Mouse (Mus musculus) neural tube, embryonic 11.5 days (tissue): ENCODE data around the gene Smchd1. TPM values are rescaled to one million over a fixed set of nuclear protein-coding genes. Genes with fewer than 3 reads are reported as not detected.

Experiments
- ATAC-seq: fragments of 200-750 bp; cut with Nextera tagmentation; 2 replicates; pipeline ENCODE4 v1.8.0; 2017; ENCODE audit warnings: moderate number of reproducible peaks, mild to moderate bottlenecking, moderate TSS enrichment, moderate library complexity; ENCODE audit not compliant: insufficient read depth, low FRiP score, low TSS enrichment
- DNase-seq: peaks from one replicate; pipeline ENCODE4 v3.0.0-alpha.2; 2015; ENCODE audit warnings: low spot score
- H3K27ac ChIP-seq: fragments of 300-500 bp; sonication (generic); 2 replicates; pipeline ENCODE4 v1.5.1; 2014; ENCODE audit warnings: low read depth, mild to moderate bottlenecking, low read length
- H3K27me3 ChIP-seq: fragments of 300-500 bp; sonication (generic); 2 replicates; pipeline ENCODE4 v1.6.1; 2014; ENCODE audit warnings: mild to moderate bottlenecking, low read length, mixed read lengths; ENCODE audit not compliant: control insufficient read depth, insufficient read depth
- H3K36me3 ChIP-seq: fragments of 300-500 bp; sonication (generic); 2 replicates; pipeline ENCODE4 v1.6.1; 2014; ENCODE audit warnings: mild to moderate bottlenecking, low read length, moderate library complexity, mixed read lengths; ENCODE audit not compliant: control insufficient read depth, insufficient read depth
- H3K4me1 ChIP-seq: fragments of 300-500 bp; sonication (generic); 2 replicates; pipeline ENCODE4 v1.6.1; 2014; ENCODE audit warnings: low read length, mixed read lengths; ENCODE audit not compliant: control insufficient read depth, insufficient read depth
- H3K4me2 ChIP-seq: fragments of 300-500 bp; sonication (generic); 2 replicates; pipeline ENCODE4 v1.6.1; 2014; ENCODE audit warnings: low read depth, mild to moderate bottlenecking, moderate library complexity
- H3K4me3 ChIP-seq: fragments of 300-500 bp; sonication (generic); 2 replicates; pipeline ENCODE4 v1.5.1; 2014; ENCODE audit warnings: low read depth, low read length
- H3K9ac ChIP-seq: fragments of 300-500 bp; sonication (generic); 2 replicates; pipeline ENCODE4 v1.6.1; 2014; ENCODE audit warnings: mild to moderate bottlenecking, low read length
- H3K9me3 ChIP-seq: fragments of 300-500 bp; sonication (generic); 2 replicates; pipeline ENCODE4 v1.6.1; 2016; ENCODE audit warnings: low read length; ENCODE audit not compliant: control insufficient read depth
- WGBS: fragments of 180-500 bp; shearing (Covaris S2); extraction: QIAGEN DNeasy Blood & Tissue Kit; methylation state at CpG from one replicate; pipeline ENCODE4 v1.1.7; 2014; 5-methylcytosine and 5-hydroxymethylcytosine counted together
- polyA plus RNA-seq: library from polyadenylated mRNA; unstranded; fragments of >200 nt; fragmentation: Nextera tagmentation; extraction: Ambion mirVana; gene quantifications from 2 replicates; pipeline ENCODE4 v1.2.1, GENCODE M21; 2014

The Smchd1 gene
- 68.9 and 73.7 TPM in 2 replicates for polyA plus RNA-seq

DNA sequence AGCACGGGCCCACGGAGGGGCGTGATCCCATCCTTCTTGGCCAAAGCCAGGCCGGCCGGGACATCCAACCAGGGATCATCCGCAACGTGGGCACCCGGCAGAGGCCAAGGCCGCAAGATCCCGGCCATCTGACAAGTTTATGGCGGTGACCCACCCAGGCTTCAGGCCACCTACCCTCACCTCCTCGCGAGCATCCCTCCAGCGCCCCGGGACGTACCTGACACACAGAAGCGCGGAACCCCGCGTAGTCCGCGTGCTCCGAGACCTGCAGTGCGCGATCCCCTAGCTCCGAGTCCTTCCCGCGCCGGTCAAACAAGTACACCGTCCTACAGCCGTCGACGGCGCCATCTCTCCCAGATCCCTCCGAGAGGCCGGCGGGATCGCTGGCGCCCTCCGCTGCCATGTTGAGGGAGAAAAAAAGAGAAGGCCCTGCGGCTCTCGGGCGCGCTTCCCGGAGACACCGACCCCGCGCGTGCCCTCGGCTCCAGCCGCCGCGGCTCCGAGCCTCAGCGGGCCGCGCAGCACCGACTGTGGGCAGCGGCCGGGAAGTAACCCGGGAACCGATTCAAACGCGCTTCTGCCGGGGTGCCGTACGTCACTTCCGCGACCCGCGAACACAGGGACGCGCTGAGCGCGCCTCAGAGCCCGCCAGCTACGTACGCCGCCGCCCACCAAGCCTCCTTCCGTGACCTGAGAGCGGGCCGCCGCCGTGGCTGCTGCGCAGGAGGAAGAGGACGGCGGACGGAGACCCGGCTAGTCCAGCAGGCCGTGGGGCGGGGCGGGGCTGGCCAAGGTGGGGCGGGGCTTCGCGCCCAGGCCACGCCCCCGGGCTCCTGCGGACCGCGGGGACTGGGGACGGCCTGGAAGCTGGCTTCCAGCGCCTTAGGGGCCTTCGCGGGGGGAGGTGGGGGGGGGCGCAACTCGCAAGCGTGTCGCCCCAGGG is at the start of gene Smchd1:
Smchd1 (minus strand) TSS at position 582 of the 943 bp plus-strand sequence.
- WGBS: 0% methylated on average over 75 of the region's 109 CpGs

DNA sequence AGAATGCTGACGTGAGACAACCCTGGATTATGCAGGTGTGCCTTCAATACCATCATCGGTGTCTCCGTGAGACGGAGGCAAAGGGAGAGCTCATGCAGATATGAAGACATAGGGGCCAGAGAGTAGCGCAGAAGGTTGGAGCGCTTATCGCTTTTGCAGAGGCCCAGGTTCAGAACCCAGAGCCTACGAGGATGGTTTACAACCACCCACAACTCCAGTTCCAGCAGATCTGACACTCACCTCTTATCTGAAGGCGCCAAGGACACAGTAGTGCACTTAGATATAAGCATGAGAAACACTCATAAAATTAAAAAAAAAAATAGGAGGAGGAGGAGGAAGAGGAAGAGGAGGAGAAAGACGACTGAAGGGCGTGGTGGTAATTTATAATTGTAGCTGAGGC is 35.2 kb upstream of the Smchd1 start:
- ATAC-seq (no peak), DNase-seq (no peak)
- H3K27me3 ChIP-seq: no peaks in the 10 kb centered on the region
- peaks cover 2% of the 10 kb centered on the region; the same call in 1 of the 2 replicates for H3K36me3 ChIP-seq
- no peaks in the 10 kb centered on the region for H3K4me1 ChIP-seq
- H3K9me3 ChIP-seq: no peaks in the 10 kb centered on the region
- 98% methylated on average over 11 of the region's 11 CpGs for WGBS
- H3K4me3 ChIP-seq: no peak overlapping the region
- H3K4me2 ChIP-seq: no peak overlapping the region
- H3K27ac ChIP-seq: no peak overlapping the region
- no peak overlapping the region for H3K9ac ChIP-seq

More for the DNA sequence above, at the start of gene Smchd1:
- DNase-seq (peak; percentile 95), ATAC-seq (peak; percentile 95)
- peaks cover 5% of the 10 kb centered on the region; the same call in 1 of the 2 replicates for H3K4me1 ChIP-seq
- H3K4me3 ChIP-seq: peak within 1 kb of the TSS; percentile 71
- H3K9me3 ChIP-seq: no peaks in the 10 kb centered on the region
- H3K9ac ChIP-seq: peak within 1 kb of the TSS; percentile 95
- no peaks in the 10 kb centered on the region for H3K36me3 ChIP-seq
- H3K4me2 ChIP-seq: peak within 1 kb of the TSS; percentile 86
- H3K27ac ChIP-seq: peak within 1 kb of the TSS; percentile 98
- no peaks in the 10 kb centered on the region for H3K27me3 ChIP-seq

DNA sequence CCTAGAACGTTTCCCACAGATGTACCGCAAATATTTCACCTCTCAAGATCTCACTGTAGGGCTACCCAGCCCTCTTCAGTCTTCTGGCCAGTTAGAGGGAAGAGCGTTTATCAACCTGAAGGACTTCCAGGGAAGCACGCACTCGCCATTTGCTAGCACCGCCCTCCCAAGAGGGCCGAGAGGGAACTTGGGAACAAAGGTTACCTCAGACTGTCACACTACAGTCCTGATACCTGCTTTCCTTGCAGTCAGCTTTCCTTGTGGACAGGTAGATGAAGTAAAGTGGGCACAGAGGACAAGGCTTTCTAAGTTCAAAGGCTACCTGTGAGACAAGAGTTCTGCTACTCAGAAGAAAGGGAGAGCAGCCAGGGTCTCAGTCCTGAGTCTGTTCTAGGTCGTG is 31.7 kb upstream of the Smchd1 start:
- no peak for DNase-seq
- Histone ChIP-seq H3K36me3 (peaks cover 4% of the 10 kb centered on the region; the same call in 1 of the 2 replicates), H3K27me3 (no peaks in the 10 kb centered on the region), H3K4me2 (no peak overlapping the region), H3K4me1 (no peaks in the 10 kb centered on the region), H3K9me3 (no peaks in the 10 kb centered on the region), H3K27ac (no peak overlapping the region), H3K9ac (no peak overlapping the region), H3K4me3 (no peak overlapping the region)
- ATAC-seq: no peak
- 92% methylated on average over 8 of the region's 8 CpGs for WGBS

GRCm38 (mm10) chr17:71495784-71496183 is 20.6 kb upstream of the Smchd1 start:
- Histone ChIP-seq H3K9ac (no peak overlapping the region), H3K36me3 (peaks cover 8% of the 10 kb centered on the region), H3K9me3 (no peaks in the 10 kb centered on the region), H3K4me2 (no peak overlapping the region), H3K27ac (no peak overlapping the region), H3K4me1 (no peaks in the 10 kb centered on the region), H3K27me3 (no peaks in the 10 kb centered on the region), H3K4me3 (no peak overlapping the region)
- ATAC-seq (no peak), DNase-seq (no peak)
- 92% methylated on average over 4 of the region's 4 CpGs for WGBS

GRCm38 (mm10) chr17:71491332-71491686 is 16.2 kb upstream of the Smchd1 start:
- Histone ChIP-seq H3K4me3 (no peak overlapping the region), H3K27me3 (no peaks in the 10 kb centered on the region), H3K4me2 (no peak overlapping the region), H3K9ac (no peak overlapping the region), H3K9me3 (no peaks in the 10 kb centered on the region), H3K27ac (no peak overlapping the region), H3K36me3 (peaks cover 4% of the 10 kb centered on the region), H3K4me1 (no peaks in the 10 kb centered on the region)
- ATAC-seq (no peak), DNase-seq (no peak)
- 84% methylated on average over 4 of the region's 4 CpGs for WGBS

- ATAC-seq: no peak
- Histone ChIP-seq H3K9ac (no peak overlapping the region), H3K27ac (no peak overlapping the region), H3K36me3 (peaks cover 3% of the 10 kb centered on the region), H3K4me3 (no peak overlapping the region), H3K4me2 (no peak overlapping the region), H3K4me1 (no peaks in the 10 kb centered on the region), H3K27me3 (no peaks in the 10 kb centered on the region), H3K9me3 (no peaks in the 10 kb centered on the region)
- WGBS: 85% methylated on average over 9 of the region's 9 CpGs
- DNase-seq: no peak
Measured at GRCm38 (mm10) chr17:71490666-71491331, 15.7 kb upstream of the Smchd1 start.

DNA sequence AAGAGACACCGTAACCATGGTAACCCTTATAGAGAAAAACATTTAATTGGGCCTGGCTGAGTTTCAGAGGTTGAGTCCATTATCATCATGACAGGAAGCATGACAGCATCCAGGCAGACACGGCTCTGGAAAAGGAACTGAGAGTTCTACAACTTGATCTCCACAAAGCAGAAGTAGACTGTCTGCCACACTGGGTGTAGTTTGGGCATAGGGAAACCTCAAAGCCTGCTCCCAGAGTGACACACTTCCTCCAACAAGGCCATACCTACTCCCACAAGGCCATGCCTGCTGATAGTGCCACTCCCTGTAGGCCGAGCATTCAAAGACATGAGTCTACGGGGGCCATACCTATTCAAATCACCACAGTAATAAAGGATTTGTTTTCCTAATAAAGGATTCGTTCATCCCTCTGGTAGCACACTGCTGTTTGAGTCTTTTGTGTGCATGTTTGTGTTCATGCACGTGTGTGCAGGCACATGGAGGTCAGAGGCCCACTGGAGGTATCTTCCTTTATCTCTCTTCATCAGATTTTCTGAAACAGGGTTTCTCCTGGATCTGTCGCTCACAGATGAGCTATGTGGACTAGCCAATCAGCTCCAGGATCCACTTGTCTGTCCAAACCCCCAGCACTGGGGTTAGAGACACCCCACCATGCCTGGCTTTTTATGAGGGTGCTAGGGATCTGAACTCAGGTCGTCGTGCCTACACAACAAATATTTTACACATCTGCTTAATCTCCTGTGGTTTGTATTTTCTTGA is 14.7 kb upstream of the Smchd1 start:
- H3K4me3 ChIP-seq: no peak overlapping the region
- H3K9ac ChIP-seq: no peak overlapping the region
- H3K27me3 ChIP-seq: no peaks in the 10 kb centered on the region
- H3K27ac ChIP-seq: no peak overlapping the region
- ATAC-seq (no peak), DNase-seq (no peak)
- 87% methylated on average over 9 of the region's 9 CpGs for WGBS
- no peaks in the 10 kb centered on the region for H3K4me1 ChIP-seq
- no peaks in the 10 kb centered on the region for H3K9me3 ChIP-seq
- H3K4me2 ChIP-seq: no peak overlapping the region
- no peaks in the 10 kb centered on the region for H3K36me3 ChIP-seq

- no peaks in the 10 kb centered on the region for H3K36me3 ChIP-seq
- no peaks in the 10 kb centered on the region for H3K27me3 ChIP-seq
- no peak for ATAC-seq
- H3K4me3 ChIP-seq: no peak overlapping the region
- H3K27ac ChIP-seq: no peak overlapping the region
- DNase-seq: no peak
- no peaks in the 10 kb centered on the region for H3K9me3 ChIP-seq
- H3K4me1 ChIP-seq: no peaks in the 10 kb centered on the region
- H3K9ac ChIP-seq: no peak overlapping the region
- WGBS: 27% methylated on average over 8 of the region's 8 CpGs
- no peak overlapping the region for H3K4me2 ChIP-seq
Measured at GRCm38 (mm10) chr17:71486231-71486851, 11.2 kb upstream of the Smchd1 start.
